Mouse (Mus musculus): ENCODE results near the gene Fzd2. TPM values are rescaled to one million over a fixed set of nuclear protein-coding genes. Genes with fewer than 3 reads are reported as not detected.

Gene Fzd2
- polyA plus RNA-seq, 2 experiments = 0.28 to 1.1 TPM

GRCm38 (mm10) chr11:102652844-102653243 is 48.6 kb downstream of the Fzd2 start:
- TF ChIP-seq CTCF (IDR thresholded peaks at IDR 0.05; ENCODE audit: low read depth) = peak; percentile 35
- TF ChIP-seq EP300 (IDR thresholded peaks at IDR 0.05; ENCODE audit: low read depth) = no peak
- no peak overlapping the region for H3K9ac ChIP-seq (replicated peaks)
- H3K4me1 ChIP-seq (replicated peaks; ENCODE audit: control insufficient read depth in 2 of 2, insufficient read depth in 2 of 2, low read length in 1 of 2) = no peaks in the 10 kb centered on the region
- DNase-seq (ENCODE audit: low read depth in 3 of 3, low spot score in 3 of 3) = no peak
- H3K36me3 ChIP-seq (replicated peaks; ENCODE audit: control insufficient read depth, insufficient read depth, low read depth) = no peaks in the 10 kb centered on the region
- no peak overlapping the region for H3K4me3 ChIP-seq (ENCODE audit: insufficient read depth in 1 of 2, low read depth in 2 of 2, low read length in 2 of 2)
- no peak overlapping the region for H3K27ac ChIP-seq
- H3K9me3 ChIP-seq (ENCODE audit: control insufficient read depth, low read length) = no peaks in the 10 kb centered on the region
- no peak overlapping the region for H3K4me2 ChIP-seq (ENCODE audit: low read depth)
- WGBS (ENCODE audit: insufficient replicate concordance) = 50% methylated on average over 3 of the region's 3 CpGs
- no peaks in the 10 kb centered on the region; the same call in 1 of the 2 replicates for H3K27me3 ChIP-seq (ENCODE audit: control insufficient read depth, insufficient read depth, low read length)
- no peak for ATAC-seq (ENCODE audit: insufficient read depth)

- Histone ChIP-seq H3K27me3 (ENCODE audit: control insufficient read depth, insufficient read depth, low read length) (no peaks in the 10 kb centered on the region), H3K4me1 (replicated peaks; ENCODE audit: control insufficient read depth in 2 of 2, insufficient read depth in 2 of 2, low read length in 1 of 2) (no peaks in the 10 kb centered on the region), H3K9me3 (ENCODE audit: control insufficient read depth, low read length) (no peaks in the 10 kb centered on the region), H3K4me3 (ENCODE audit: insufficient read depth in 1 of 2, low read depth in 2 of 2, low read length in 2 of 2) (no peak overlapping the region), H3K4me2 (ENCODE audit: low read depth) (no peak overlapping the region), H3K36me3 (replicated peaks; ENCODE audit: control insufficient read depth, insufficient read depth, low read depth) (no peaks in the 10 kb centered on the region), H3K9ac (replicated peaks) (no peak overlapping the region), H3K27ac (no peak overlapping the region)
- DNase-seq (ENCODE audit: low read depth in 3 of 3, low spot score in 3 of 3) (no peak), ATAC-seq (ENCODE audit: insufficient read depth) (no peak)
- TF ChIP-seq CTCF (IDR thresholded peaks at IDR 0.05; ENCODE audit: low read depth) = no peak
- WGBS (ENCODE audit: insufficient replicate concordance) = 58% methylated on average over 8 of the region's 8 CpGs
Measured at GRCm38 (mm10) chr11:102655888-102656287, 51.7 kb downstream of the Fzd2 start.

- Histone ChIP-seq H3K36me3 (replicated peaks; ENCODE audit: control insufficient read depth, insufficient read depth, low read depth) (no peaks in the 10 kb centered on the region), H3K27me3 (ENCODE audit: control insufficient read depth, insufficient read depth, low read length) (no peaks in the 10 kb centered on the region), H3K4me2 (ENCODE audit: low read depth) (no peak overlapping the region), H3K9me3 (ENCODE audit: control insufficient read depth, low read length) (no peaks in the 10 kb centered on the region), H3K4me1 (replicated peaks; ENCODE audit: control insufficient read depth in 2 of 2, insufficient read depth in 2 of 2, low read length in 1 of 2) (no peaks in the 10 kb centered on the region), H3K4me3 (ENCODE audit: insufficient read depth in 1 of 2, low read depth in 2 of 2, low read length in 2 of 2) (no peak overlapping the region), H3K27ac (no peak overlapping the region), H3K9ac (replicated peaks) (no peak overlapping the region)
- 17% methylated on average over 4 of the region's 4 CpGs for WGBS (ENCODE audit: insufficient replicate concordance)
- DNase-seq (ENCODE audit: low read depth in 3 of 3, low spot score in 3 of 3) (no peak), ATAC-seq (ENCODE audit: insufficient read depth) (no peak)
- TF ChIP-seq CTCF (IDR thresholded peaks at IDR 0.05; ENCODE audit: low read depth) = no peak
- no peak for TF ChIP-seq EP300 (IDR thresholded peaks at IDR 0.05; ENCODE audit: low read depth)
Measured at GRCm38 (mm10) chr11:102656326-102656926, 52.2 kb downstream of the Fzd2 start.

- Histone ChIP-seq H3K9me3 (ENCODE audit: control insufficient read depth, low read length) (no peaks in the 10 kb centered on the region), H3K36me3 (replicated peaks; ENCODE audit: control insufficient read depth, insufficient read depth, low read depth) (no peaks in the 10 kb centered on the region), H3K4me3 (ENCODE audit: insufficient read depth in 1 of 2, low read depth in 2 of 2, low read length in 2 of 2) (no peak overlapping the region), H3K9ac (replicated peaks) (no peak overlapping the region), H3K4me2 (ENCODE audit: low read depth) (no peak overlapping the region), H3K27ac (no peak overlapping the region), H3K27me3 (ENCODE audit: control insufficient read depth, insufficient read depth, low read length) (no peaks in the 10 kb centered on the region), H3K4me1 (replicated peaks; ENCODE audit: control insufficient read depth in 2 of 2, insufficient read depth in 2 of 2, low read length in 1 of 2) (no peaks in the 10 kb centered on the region)
- WGBS (ENCODE audit: insufficient replicate concordance) = 14% methylated on average over 6 of the region's 6 CpGs
- ATAC-seq (ENCODE audit: insufficient read depth) = no peak
- DNase-seq (ENCODE audit: low read depth in 3 of 3, low spot score in 3 of 3) = no peak
- no peak for TF ChIP-seq CTCF (IDR thresholded peaks at IDR 0.05; ENCODE audit: low read depth)
- no peak for TF ChIP-seq EP300 (IDR thresholded peaks at IDR 0.05; ENCODE audit: low read depth)
Measured at GRCm38 (mm10) chr11:102656931-102657330, 52.7 kb downstream of the Fzd2 start.

Other genes with a start within 250 kb of the Fzd2 start
- gene Slc4a1, start 238.2 kb upstream of the Fzd2 start, polyA plus RNA-seq (2012; rRNA removed) = 570 and 632 TPM in 2 replicates
- 606 and 703 TPM in 2 replicates for gene Slc4a1, start 238.2 kb upstream of the Fzd2 start, polyA plus RNA-seq (2014; fragmentation: Nextera tagmentation; extraction: Ambion mirVana)
- gene Rundc3a, start 211.0 kb upstream of the Fzd2 start, polyA plus RNA-seq (2012; rRNA removed) = 1.4 and 1.9 TPM in 2 replicates
- gene Rundc3a, start 211.0 kb upstream of the Fzd2 start, polyA plus RNA-seq (2014; fragmentation: Nextera tagmentation; extraction: Ambion mirVana) = 1.0 and 1.2 TPM in 2 replicates
- 167 and 187 TPM in 2 replicates for gene Slc25a39, start 196.4 kb upstream of the Fzd2 start, polyA plus RNA-seq (2012; rRNA removed)
- 339 and 363 TPM in 2 replicates for gene Slc25a39, start 196.4 kb upstream of the Fzd2 start, polyA plus RNA-seq (2014; fragmentation: Nextera tagmentation; extraction: Ambion mirVana)
- gene Grn, start 174.1 kb upstream of the Fzd2 start, polyA plus RNA-seq (2012; rRNA removed) = 25.4 and 28.9 TPM in 2 replicates
- gene Grn, start 174.1 kb upstream of the Fzd2 start, polyA plus RNA-seq (2014; fragmentation: Nextera tagmentation; extraction: Ambion mirVana) = 34.1 and 41.4 TPM in 2 replicates
- gene Fam171a2, start 156.7 kb upstream of the Fzd2 start, polyA plus RNA-seq (2012; rRNA removed) = 1.6 and 2.0 TPM in 2 replicates
- 0.17 and 0.35 TPM in 2 replicates for gene Fam171a2, start 156.7 kb upstream of the Fzd2 start, polyA plus RNA-seq (2014; fragmentation: Nextera tagmentation; extraction: Ambion mirVana)
- 28.4 and 35.4 TPM in 2 replicates for gene Itga2b, start 134.3 kb upstream of the Fzd2 start, polyA plus RNA-seq (2012; rRNA removed)
- gene Itga2b, start 134.3 kb upstream of the Fzd2 start, polyA plus RNA-seq (2014; fragmentation: Nextera tagmentation; extraction: Ambion mirVana) = 20.0 and 27.3 TPM in 2 replicates
- gene Gpatch8, start 48.0 kb upstream of the Fzd2 start, polyA plus RNA-seq (2012; rRNA removed) = 7.5 and 7.8 TPM in 2 replicates
- 14.1 and 16.4 TPM in 2 replicates for gene Gpatch8, start 48.0 kb upstream of the Fzd2 start, polyA plus RNA-seq (2014; fragmentation: Nextera tagmentation; extraction: Ambion mirVana)
- gene Gm11627, start 24.9 kb upstream of the Fzd2 start, polyA plus RNA-seq (2012; rRNA removed) = 0.08 and 0.17 TPM in 2 replicates
- not detected in 2 replicates for gene Gm11627, start 24.9 kb upstream of the Fzd2 start, polyA plus RNA-seq (2014; fragmentation: Nextera tagmentation; extraction: Ambion mirVana)
- gene Meioc, start 59.3 kb downstream of the Fzd2 start, polyA plus RNA-seq (2012; rRNA removed) = 0.01 and 0.02 TPM in 2 replicates
- gene Meioc, start 59.3 kb downstream of the Fzd2 start, polyA plus RNA-seq (2014; fragmentation: Nextera tagmentation; extraction: Ambion mirVana) = 0.11 TPM in 1 of 2 replicates, not detected in the other
- gene Ccdc43, start 93.4 kb downstream of the Fzd2 start, polyA plus RNA-seq (2012; rRNA removed) = 4.0 and 7.1 TPM in 2 replicates
- 14.1 and 14.7 TPM in 2 replicates for gene Ccdc43, start 93.4 kb downstream of the Fzd2 start, polyA plus RNA-seq (2014; fragmentation: Nextera tagmentation; extraction: Ambion mirVana)
- gene Adam11, start 157.0 kb downstream of the Fzd2 start, polyA plus RNA-seq (2012; rRNA removed) = 0.30 TPM in 2 replicates
- gene Adam11, start 157.0 kb downstream of the Fzd2 start, polyA plus RNA-seq (2014; fragmentation: Nextera tagmentation; extraction: Ambion mirVana) = 0.04 and 0.06 TPM in 2 replicates
- 1.2 and 1.7 TPM in 2 replicates for gene Gjc1, start 215.3 kb downstream of the Fzd2 start, polyA plus RNA-seq (2012; rRNA removed)
- gene Gjc1, start 215.3 kb downstream of the Fzd2 start, polyA plus RNA-seq (2014; fragmentation: Nextera tagmentation; extraction: Ambion mirVana) = 1.1 and 1.5 TPM in 2 replicates
- gene Higd1b, start 231.5 kb downstream of the Fzd2 start, polyA plus RNA-seq (2012; rRNA removed) = not detected in 2 replicates
- gene Higd1b, start 231.5 kb downstream of the Fzd2 start, polyA plus RNA-seq (2014; fragmentation: Nextera tagmentation; extraction: Ambion mirVana) = not detected in 2 replicates

Measured in liver, embryonic 14.5 days (tissue).